Mouse (Mus musculus): ENCODE data around the gene Elobl. TPM values are rescaled to one million over a fixed set of nuclear protein-coding genes. Genes with fewer than 3 reads are reported as not detected.
A peak's percentile ranks its signal among the peaks of the same experiment; 100 is the strongest.

Elobl gene
- polyA plus RNA-seq, 1 experiment from 2014 or later = not detected

DNA sequence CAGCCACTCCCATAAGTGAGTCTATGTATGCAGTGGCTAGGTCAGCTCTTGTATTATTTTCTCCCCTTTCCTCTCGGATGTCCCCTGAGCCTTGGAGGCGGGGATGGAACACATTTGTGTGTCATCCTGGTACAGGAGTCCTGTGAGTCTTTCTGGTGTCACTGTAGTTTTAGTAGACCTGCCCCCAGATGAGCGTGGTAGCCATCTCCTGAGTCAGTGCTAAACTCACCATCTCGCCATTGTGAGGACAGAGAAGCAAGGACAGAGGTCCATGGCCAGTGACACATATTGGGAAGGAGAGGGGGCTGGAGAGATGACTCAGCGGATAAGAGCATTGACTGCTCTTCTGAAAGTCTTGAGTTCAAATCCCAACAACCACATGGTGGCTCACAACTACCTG lies 10.5 kb upstream of the Elobl start:
- Histone ChIP-seq H3K9me3 (replicated peaks) (no peaks in the 10 kb centered on the region), H3K27ac (replicated peaks) (no peak overlapping the region), H3K4me1 (peaks cover 15% of the 10 kb centered on the region), H3K4me3 (no peak overlapping the region), H3K27me3 (ENCODE audit: low read depth, poor library complexity, severe bottlenecking) (no peaks in the 10 kb centered on the region), H3K36me3 (peaks cover 23% of the 10 kb centered on the region)
- WGBS = 92% methylated on average over 5 of the region's 5 CpGs
- DNase-seq (ENCODE audit: low spot score) = no peak

- peaks cover 15% of the 10 kb centered on the region for H3K4me1 ChIP-seq
- H3K9me3 ChIP-seq (replicated peaks) = no peaks in the 10 kb centered on the region
- H3K27me3 ChIP-seq (ENCODE audit: low read depth, poor library complexity, severe bottlenecking) = no peaks in the 10 kb centered on the region
- H3K4me3 ChIP-seq = no peak overlapping the region
- 95% methylated on average over 2 of the region's 2 CpGs for whole genome bisulfite sequencing
- no peak overlapping the region for H3K27ac ChIP-seq (replicated peaks)
- peaks cover 15% of the 10 kb centered on the region for H3K36me3 ChIP-seq
- DNase-seq (ENCODE audit: low spot score) = no peak
Measured at GRCm38 (mm10) chr11:88976320-88976719, 9.6 kb upstream of the Elobl start.

GRCm38 (mm10) chr11:88973776-88974701 lies 7.3 kb upstream of the Elobl start:
- WGBS = 1% methylated on average over 62 of the region's 62 CpGs
- Histone ChIP-seq H3K36me3 (peaks cover 9% of the 10 kb centered on the region), H3K27me3 (ENCODE audit: low read depth, poor library complexity, severe bottlenecking) (no peaks in the 10 kb centered on the region), H3K4me1 (peaks cover 15% of the 10 kb centered on the region), H3K4me3 (peak overlapping the region; percentile 80), H3K9me3 (replicated peaks) (no peaks in the 10 kb centered on the region), H3K27ac (replicated peaks) (peak overlapping the region; percentile 94)
- DNase-seq (ENCODE audit: low spot score) = peak; percentile 92

DNA sequence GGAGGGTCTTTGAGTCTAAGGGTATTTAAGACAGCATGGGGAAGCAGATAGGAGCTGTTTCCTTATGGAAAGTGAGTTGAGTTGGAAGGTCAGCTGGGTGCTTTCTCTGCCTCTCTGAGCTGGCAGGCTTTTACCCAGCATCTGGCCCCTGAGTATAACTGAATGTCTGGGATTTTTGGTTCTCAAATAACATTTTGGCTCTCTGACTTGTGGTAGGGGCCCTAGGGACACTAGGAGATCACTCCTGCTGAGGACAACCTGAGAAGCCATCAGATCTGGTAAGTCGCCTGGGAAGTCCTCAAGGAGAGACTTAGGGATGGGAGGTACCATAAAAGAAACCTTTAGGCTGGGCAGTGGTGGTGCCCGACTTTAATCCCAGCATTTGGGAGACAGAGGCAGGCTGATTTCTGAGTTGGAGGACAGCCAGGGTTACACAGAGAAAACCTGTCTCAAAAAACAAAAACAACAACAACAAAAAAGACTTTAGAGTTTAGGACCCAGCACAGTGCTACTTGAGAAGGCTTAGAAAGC lies 3.5 kb upstream of the Elobl start, which contains the start of gene Coil:
TSS of gene Coil (plus strand) at position 51 of the 531 bp plus-strand sequence.
- no peak for DNase-seq (ENCODE audit: low spot score)
- Histone ChIP-seq H3K36me3 (no peaks in the 10 kb centered on the region), H3K4me3 (no peak within 1 kb of the TSS), H3K4me1 (peaks cover 10% of the 10 kb centered on the region), H3K27ac (replicated peaks) (no peak within 1 kb of the TSS), H3K27me3 (ENCODE audit: low read depth, poor library complexity, severe bottlenecking) (no peaks in the 10 kb centered on the region), H3K9me3 (replicated peaks) (no peaks in the 10 kb centered on the region)
- WGBS = 37% methylated on average over 2 of the region's 2 CpGs

- Histone ChIP-seq H3K27me3 (ENCODE audit: low read depth, poor library complexity, severe bottlenecking) (no peaks in the 10 kb centered on the region), H3K27ac (replicated peaks) (no peak overlapping the region), H3K4me3 (no peak overlapping the region), H3K9me3 (replicated peaks) (no peaks in the 10 kb centered on the region), H3K36me3 (no peaks in the 10 kb centered on the region), H3K4me1 (peaks cover 15% of the 10 kb centered on the region)
- WGBS = 81% methylated on average over 3 of the region's 3 CpGs
- no peak for DNase-seq (ENCODE audit: low spot score)
Measured at GRCm38 (mm10) chr11:88958851-88959250, 7.9 kb downstream of the Elobl start.

DNA sequence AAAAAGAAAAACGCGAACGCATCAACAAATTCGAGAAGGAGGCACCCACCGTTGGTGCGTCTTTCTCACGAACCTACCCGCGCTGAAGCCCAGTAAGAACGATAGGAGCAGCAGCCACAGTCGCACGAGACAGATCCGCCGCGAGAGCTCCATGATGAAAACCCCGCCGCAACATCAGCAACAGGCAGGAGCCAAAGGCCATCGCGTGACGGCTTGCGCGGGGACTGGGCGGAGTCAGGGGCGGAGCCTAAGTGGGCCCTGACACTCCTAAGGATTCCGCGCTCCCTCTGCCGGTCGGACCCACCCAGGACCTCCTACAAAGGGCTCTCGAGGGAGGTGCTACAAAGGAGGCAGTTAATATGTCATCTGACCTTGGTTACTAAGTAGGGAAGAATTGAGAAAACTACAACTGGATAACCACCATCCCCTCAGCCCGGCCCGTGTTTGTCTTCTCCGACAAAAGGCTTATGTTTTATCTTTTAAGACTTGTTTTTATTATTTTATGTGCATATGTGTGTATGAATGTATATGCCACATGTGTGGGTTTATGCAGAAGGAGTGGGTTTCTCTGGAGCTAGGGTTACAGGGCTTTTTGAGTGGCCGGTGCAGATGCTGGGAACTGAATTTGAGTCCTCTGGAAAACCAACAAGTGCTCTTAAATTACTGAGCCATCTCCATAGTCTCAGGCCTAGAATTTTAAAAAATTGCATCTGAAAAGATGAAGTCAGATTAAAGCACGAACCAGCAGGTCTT lies 11.3 kb downstream of the Elobl start, which contains the start of gene Scpep1:
TSS of gene Scpep1 (minus strand) at position 249 of the 753 bp plus-strand sequence.
- Histone ChIP-seq H3K27me3 (ENCODE audit: low read depth, poor library complexity, severe bottlenecking) (no peaks in the 10 kb centered on the region), H3K27ac (replicated peaks) (peak within 1 kb of the TSS; percentile 85), H3K9me3 (replicated peaks) (no peaks in the 10 kb centered on the region), H3K36me3 (peaks cover 25% of the 10 kb centered on the region), H3K4me1 (peaks cover 23% of the 10 kb centered on the region), H3K4me3 (peak within 1 kb of the TSS; percentile 58)
- DNase-seq (ENCODE audit: low spot score) = peak; percentile 96
- WGBS = 6% methylated on average over 34 of the region's 34 CpGs

DNA sequence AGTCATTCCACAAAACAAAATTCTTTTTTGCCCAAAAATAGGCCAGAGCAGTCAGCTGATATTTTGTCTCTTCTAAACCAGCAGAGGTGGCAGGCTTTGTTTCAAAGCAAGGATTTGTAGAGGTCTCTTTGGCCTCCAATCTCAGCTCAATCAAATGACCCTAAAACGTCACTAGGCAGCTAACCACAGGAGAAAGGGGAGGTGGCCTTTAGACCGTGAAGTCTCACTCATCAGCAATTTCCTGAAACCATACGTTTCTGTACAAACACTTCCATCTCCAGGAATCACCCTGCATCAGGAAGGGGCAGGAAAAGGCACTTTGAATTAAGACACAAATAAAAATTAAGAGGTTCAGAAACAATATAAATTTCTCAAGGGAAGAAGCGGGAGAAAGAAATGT lies 11.9 kb downstream of the Elobl start:
- H3K4me1 ChIP-seq = peaks cover 23% of the 10 kb centered on the region
- no peaks in the 10 kb centered on the region for H3K9me3 ChIP-seq (replicated peaks)
- H3K4me3 ChIP-seq = peak overlapping the region; percentile 58
- H3K27me3 ChIP-seq (ENCODE audit: low read depth, poor library complexity, severe bottlenecking) = no peaks in the 10 kb centered on the region
- DNase-seq (ENCODE audit: low spot score) = peak; percentile 36
- peak overlapping the region; percentile 85 for H3K27ac ChIP-seq (replicated peaks)
- WGBS = 1% methylated on average over 4 of the region's 4 CpGs
- peaks cover 30% of the 10 kb centered on the region for H3K36me3 ChIP-seq

DNA sequence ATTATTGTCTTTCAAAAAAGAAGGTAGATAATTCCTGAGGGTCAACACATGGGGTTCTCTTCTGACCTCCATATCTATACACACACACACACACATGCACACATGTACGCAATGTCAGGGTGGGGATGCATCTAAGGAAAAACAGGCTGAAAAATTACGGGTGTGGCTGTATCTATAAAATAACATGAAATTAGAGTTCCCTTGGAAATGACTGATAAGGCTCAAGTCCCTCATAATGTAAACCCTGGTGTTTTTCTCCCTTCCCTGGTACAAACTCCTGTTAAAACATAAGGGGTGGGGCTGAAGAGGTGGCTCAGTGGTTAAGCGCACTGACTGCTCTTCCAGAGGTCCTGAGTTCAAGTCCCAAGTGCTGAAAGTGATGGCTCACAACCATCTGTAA lies 13.1 kb downstream of the Elobl start:
- H3K4me1 ChIP-seq = peaks cover 23% of the 10 kb centered on the region
- H3K4me3 ChIP-seq = peak overlapping the region; percentile 58; the same call in 1 of the 2 replicates
- no peak for DNase-seq (ENCODE audit: low spot score)
- peaks cover 43% of the 10 kb centered on the region for H3K36me3 ChIP-seq
- H3K27me3 ChIP-seq (ENCODE audit: low read depth, poor library complexity, severe bottlenecking) = no peaks in the 10 kb centered on the region
- H3K27ac ChIP-seq (replicated peaks) = no peak overlapping the region
- no peaks in the 10 kb centered on the region for H3K9me3 ChIP-seq (replicated peaks)
- WGBS = 96% methylated on average over 3 of the region's 3 CpGs

DNA sequence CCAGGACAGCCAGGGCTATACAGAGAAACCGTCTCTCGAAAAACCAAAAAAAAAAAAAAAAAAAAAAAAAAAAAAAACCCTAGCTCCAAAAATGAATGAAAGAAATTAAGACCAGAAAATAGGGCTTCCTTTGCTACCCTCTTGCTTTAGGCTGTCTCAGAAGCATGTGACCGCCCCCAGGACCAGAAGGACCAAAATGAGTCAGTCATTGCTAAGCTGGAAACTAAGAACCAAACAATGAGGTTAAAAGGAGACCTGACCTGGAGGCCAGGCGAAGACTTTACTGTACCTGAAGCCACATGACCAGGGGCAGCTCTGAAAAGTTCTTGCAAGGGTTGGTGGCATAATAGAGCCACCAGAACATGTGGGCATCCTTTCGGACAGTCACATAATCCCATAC lies 14.6 kb downstream of the Elobl start:
- peaks cover 50% of the 10 kb centered on the region for H3K36me3 ChIP-seq
- no peak overlapping the region for H3K27ac ChIP-seq (replicated peaks)
- H3K4me1 ChIP-seq = peaks cover 23% of the 10 kb centered on the region
- WGBS = 94% methylated on average over 5 of the region's 5 CpGs
- H3K9me3 ChIP-seq (replicated peaks) = no peaks in the 10 kb centered on the region
- H3K4me3 ChIP-seq = no peak overlapping the region
- no peak for DNase-seq (ENCODE audit: low spot score)
- H3K27me3 ChIP-seq (ENCODE audit: low read depth, poor library complexity, severe bottlenecking) = no peaks in the 10 kb centered on the region

GRCm38 (mm10) chr11:88951576-88951975 lies 15.2 kb downstream of the Elobl start:
- Histone ChIP-seq H3K4me1 (peaks cover 23% of the 10 kb centered on the region), H3K27me3 (ENCODE audit: low read depth, poor library complexity, severe bottlenecking) (no peaks in the 10 kb centered on the region), H3K36me3 (peaks cover 55% of the 10 kb centered on the region), H3K4me3 (no peak overlapping the region), H3K9me3 (replicated peaks) (no peaks in the 10 kb centered on the region), H3K27ac (replicated peaks) (no peak overlapping the region)
- DNase-seq (ENCODE audit: low spot score) = no peak
- WGBS = 94% methylated on average over 2 of the region's 2 CpGs

- Histone ChIP-seq H3K36me3 (peaks cover 62% of the 10 kb centered on the region), H3K27ac (replicated peaks) (no peak overlapping the region)
- 93% methylated on average over 13 of the region's 13 CpGs for WGBS
Measured at GRCm38 (mm10) chr11:88950640-88951250, 16.0 kb downstream of the Elobl start.

More at GRCm38 (mm10) chr11:88950640-88951250, 16.0 kb downstream of the Elobl start:
- no peak for DNase-seq (ENCODE audit: low spot score)
- no peaks in the 10 kb centered on the region for H3K9me3 ChIP-seq (replicated peaks)
- H3K4me3 ChIP-seq = no peak overlapping the region
- H3K4me1 ChIP-seq = peaks cover 23% of the 10 kb centered on the region
- no peaks in the 10 kb centered on the region for H3K27me3 ChIP-seq (ENCODE audit: low read depth, poor library complexity, severe bottlenecking)

Data from midbrain, embryonic 10.5 days (tissue).